ENCODE assay signal across 8 mouse cellular contexts in the genomic region with DNA sequence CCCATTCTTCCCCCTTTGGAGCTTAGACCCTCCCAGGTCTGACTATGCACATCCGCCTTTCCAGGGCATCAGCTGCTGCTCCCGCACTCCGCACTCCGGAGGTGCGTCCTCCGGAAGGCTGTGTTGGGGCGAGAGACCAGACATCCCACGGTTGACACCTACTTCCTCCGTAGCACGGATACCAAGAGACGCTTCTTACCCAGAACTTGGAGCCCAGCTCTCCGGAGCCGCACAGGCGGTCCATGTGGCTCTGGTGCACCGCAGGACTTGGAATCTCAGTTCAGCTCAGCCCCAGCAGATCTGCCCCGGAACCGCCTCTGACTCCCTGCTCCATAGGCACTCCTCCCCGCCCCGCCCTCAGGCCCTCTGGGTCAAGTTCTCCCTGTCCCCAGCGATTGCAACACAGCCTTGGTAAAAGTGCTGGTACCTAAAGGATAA. TPM values are rescaled to one million over a fixed set of nuclear protein-coding genes. Genes with fewer than 3 reads are reported as not detected.
A peak's percentile ranks its signal among the peaks of the same experiment; 100 is the strongest.
DNase-seq lines count a peak whose midpoint lies in the region; ATAC-seq and TF ChIP-seq lines count a peak whose summit lies in the region.

A gene (minus strand): TSS at position 326 of the 438 bp plus-strand sequence.

- H3K79me2 ChIP-seq in C2C12 (ENCODE audit: control insufficient read depth, insufficient read depth), result no peaks in the 10 kb centered on the region
- no peaks in the 10 kb centered on the region for H3K79me2 ChIP-seq in myocyte (ENCODE audit: control insufficient read depth, insufficient read depth)

- TF ChIP-seq POLR2A in myocyte (IDR thresholded peaks at IDR 0.05; ENCODE audit: insufficient read length, low read depth), result no peak

- no peaks in the 10 kb centered on the region for H3K79me3 ChIP-seq in C2C12 (ENCODE audit: low read depth)

- H3K27me3 ChIP-seq in C2C12 (ENCODE audit: control insufficient read depth, insufficient read depth, insufficient read length), result peaks cover 16% of the 10 kb centered on the region
- peaks cover 62% of the 10 kb centered on the region for H3K27me3 ChIP-seq in liver, embryonic 12.5 days (replicated peaks)
- peaks cover 21% of the 10 kb centered on the region for H3K27me3 ChIP-seq in myocyte (ENCODE audit: control insufficient read depth, insufficient read depth, insufficient read length)

- no peak within 1 kb of the TSS for H3K9ac ChIP-seq in liver, embryonic 12.5 days

- H3K4me1 ChIP-seq in liver, embryonic 12.5 days, result no peaks in the 10 kb centered on the region

- no peaks in the 10 kb centered on the region for H3K9me3 ChIP-seq in liver, embryonic 12.5 days (replicated peaks)

- peak; percentile 81 for DNase-seq in adrenal gland, adult 2 months
- DNase-seq in gastrocnemius, postnatal 10 days, result peak; percentile 33
- peak; percentile 72 for DNase-seq in induced T-regulatory cell, adult 2 months (ENCODE audit: low read depth)
- no peak for DNase-seq in layer of hippocampus, postnatal 36 days
- no peak for DNase-seq in cerebellum, postnatal 14 days

- H3K4me3 ChIP-seq in C2C12 (ENCODE audit: insufficient read depth, poor library complexity, severe bottlenecking) (no peak within 1 kb of the TSS), myocyte (no peak within 1 kb of the TSS)
- peak within 1 kb of the TSS; percentile 15; the same call in 1 of the 2 replicates for H3K4me3 ChIP-seq in liver, embryonic 12.5 days

- no peak for TF ChIP-seq CTCF in C2C12 (IDR thresholded peaks at IDR 0.05; ENCODE audit: control insufficient read depth, insufficient read depth, insufficient read length)

- 3% methylated on average over 20 of the region's 20 CpGs for WGBS in liver, embryonic 12.5 days (ENCODE audit: insufficient replicate concordance)

- peak; percentile 30; the same call in 1 of the 2 replicates for ATAC-seq in liver, embryonic 12.5 days

- no peaks in the 10 kb centered on the region for H3K36me3 ChIP-seq in C2C12 (ENCODE audit: control insufficient read depth, insufficient read depth)
- no peaks in the 10 kb centered on the region for H3K36me3 ChIP-seq in liver, embryonic 12.5 days
- no peaks in the 10 kb centered on the region for H3K36me3 ChIP-seq in myocyte (ENCODE audit: control insufficient read depth, insufficient read depth)

- H3K4me2 ChIP-seq in liver, embryonic 12.5 days, result peak within 1 kb of the TSS; percentile 41
- H3K4me2 ChIP-seq in myocyte (ENCODE audit: low read depth), result no peak within 1 kb of the TSS

- no peak within 1 kb of the TSS for H3K27ac ChIP-seq in liver, embryonic 12.5 days

- H3ac ChIP-seq in C2C12 (ENCODE audit: control insufficient read depth, insufficient read length, low read depth) (no peak within 1 kb of the TSS), myocyte (ENCODE audit: control insufficient read depth, insufficient read length) (no peak within 1 kb of the TSS)

TF ChIP-seq in C2C12, 6 proteins besides CTCF, POLR2A, EP300 and RAD21:
- TF ChIP-seq USF1 (IDR thresholded peaks at IDR 0.05; ENCODE audit: low read depth) (no peak), MYOG (IDR thresholded peaks at IDR 0.05; ENCODE audit: control insufficient read depth, extremely low read depth, insufficient read length) (no peak), MAX (IDR thresholded peaks at IDR 0.05) (no peak), FOSL1 (IDR thresholded peaks at IDR 0.05; ENCODE audit: insufficient read depth, low read length, poor library complexity, severe bottlenecking) (no peak), CEBPB (IDR thresholded peaks at IDR 0.05; ENCODE audit: low read depth) (peak; percentile 63)

TF ChIP-seq in myocyte, 11 proteins besides CTCF, POLR2A, EP300 and RAD21:
- TF ChIP-seq MYOG (IDR thresholded peaks at IDR 0.05; ENCODE audit: control insufficient read depth in 1 of 3, insufficient read depth in 1 of 3, insufficient read length in 2 of 3, low read depth in 2 of 3) (no peak), POLR2AphosphoS2 (IDR thresholded peaks at IDR 0.05; ENCODE audit: insufficient read length, low read depth) (no peak), CEBPB (IDR thresholded peaks at IDR 0.05; ENCODE audit: insufficient read depth, poor library complexity, severe bottlenecking) (0 out of 2 replicates have a peak, but pooled peaks have one; percentile 24)

RNA-seq across cellular contexts. Expression of the gene that starts here (rescaled TPM):
- polyA plus RNA-seq in C2C12 (2012; fragmentation: generic; extraction: Trizol) (0.41 TPM), myocyte (2012; fragmentation: generic; extraction: Trizol) (not detected)
- 1 to 10 TPM; 6.2 to 7.5 TPM for total RNA-seq in adrenal gland, adult 2 months (2021)
- polyA plus RNA-seq in adrenal gland, adult 2 months (2012; rRNA removed), result 5.8 and 5.9 TPM in 2 replicates
- 1 to 10 TPM; 1.9 to 2.1 TPM for total RNA-seq in gastrocnemius, postnatal 10 days (2021)
- polyA plus RNA-seq in liver, embryonic 12.5 days (2016; fragmentation: Nextera tagmentation; extraction: Ambion mirVana), result 4.0 and 4.3 TPM in 2 replicates
- 1 to 10 TPM; 2.2 to 2.9 TPM for total RNA-seq in layer of hippocampus, postnatal 36 days (2021)

Comparison
In these comparisons a context has a peak if more than half of its experiments do, and no peak if none do; other contexts are left out.
1. DNase-seq: peak in adrenal gland, adult 2 months (single experiment), gastrocnemius, postnatal 10 days (single experiment) and induced T-regulatory cell, adult 2 months (single experiment); none in layer of hippocampus, postnatal 36 days (0 of 2) and cerebellum, postnatal 14 days (0 of 2).